Mouse (Mus musculus) bone marrow, adult 2 months (tissue): ENCODE data around the gene Sf3a3.

ENCODE experiments used
- CTCF ChIP-seq: fragments of 200-500 bp; IDR thresholded peaks from 2 replicates; pipeline ENCODE4 v1.5.1; 2011; ENCODE audit warnings: low read length, control low read depth; ENCODE audit not compliant: control insufficient read depth, insufficient read depth
- POLR2A ChIP-seq: fragments of 200-500 bp; IDR thresholded peaks from 2 replicates; pipeline ENCODE4 v1.6.1; 2011; ENCODE audit warnings: low read depth, mild to moderate bottlenecking, control low read depth, low read length, borderline replicate concordance; ENCODE audit not compliant: control insufficient read depth

DNA sequence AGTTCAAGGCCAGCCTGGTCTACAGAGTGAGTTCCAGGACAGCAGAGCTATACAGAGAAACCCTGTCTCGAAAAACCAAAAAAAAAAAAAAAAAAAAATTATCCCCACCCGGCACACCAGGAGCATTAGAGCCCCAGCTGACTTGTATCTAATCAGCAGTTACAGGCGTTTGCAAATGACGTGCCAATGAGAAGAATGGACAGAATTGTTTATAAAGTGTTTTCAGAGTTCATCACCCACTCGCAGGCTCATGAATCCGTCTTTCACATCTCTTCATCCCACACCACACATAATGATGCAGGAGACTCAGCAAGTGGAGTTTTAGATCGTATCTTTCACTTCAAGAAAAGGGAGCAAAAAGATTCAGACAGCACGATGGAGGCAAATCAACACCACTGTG, 29.1 kb upstream of the Sf3a3 start:
- TF ChIP-seq CTCF (no peak), POLR2A (no peak)
